Mouse (Mus musculus) liver, embryonic 11.5 days (tissue): Measurements from ENCODE around the gene Prkrip1. TPM values are rescaled to one million over a fixed set of nuclear protein-coding genes. Genes with fewer than 3 reads are reported as not detected.

ENCODE experiments used
- ATAC-seq: fragments of 200-750 bp; cut with Nextera tagmentation; replicated peaks from 2 replicates; pipeline ENCODE4 v1.8.0; 2017; ENCODE audit warnings: moderate number of reproducible peaks, mild to moderate bottlenecking, moderate TSS enrichment, moderate library complexity; ENCODE audit not compliant: low FRiP score
- DNase-seq: peaks from one replicate; pipeline ENCODE4 v3.0.0-alpha.2; 2017; ENCODE audit warnings: low spot score
- H3K27ac ChIP-seq: fragments of 300-500 bp; sonication (generic); 2 replicates; pipeline ENCODE4 v1.5.1; 2014; ENCODE audit warnings: mild to moderate bottlenecking, low read depth, low read length, control low read depth
- H3K27me3 ChIP-seq: fragments of 300-500 bp; sonication (generic); replicated peaks from 2 replicates; pipeline ENCODE4 v1.6.1; 2014; ENCODE audit warnings: low read length, mixed read lengths; ENCODE audit not compliant: control insufficient read depth, insufficient read depth
- H3K36me3 ChIP-seq: fragments of 300-500 bp; sonication (generic); 2 replicates; pipeline ENCODE4 v1.6.1; 2014; ENCODE audit warnings: mild to moderate bottlenecking, low read length, moderate library complexity, mixed read lengths; ENCODE audit not compliant: control insufficient read depth, insufficient read depth
- H3K4me1 ChIP-seq: fragments of 300-500 bp; sonication (generic); replicated peaks from 2 replicates; pipeline ENCODE4 v1.6.1; 2014; ENCODE audit warnings: low read length, mixed read lengths; ENCODE audit not compliant: control insufficient read depth, insufficient read depth
- H3K4me2 ChIP-seq: fragments of 300-500 bp; sonication (generic); 2 replicates; pipeline ENCODE4 v1.6.1; 2014; ENCODE audit warnings: mild to moderate bottlenecking, control low read depth, moderate library complexity
- H3K4me3 ChIP-seq: fragments of 300-500 bp; sonication (generic); 2 replicates; pipeline ENCODE4 v1.5.1; 2014; ENCODE audit warnings: low read depth, low read length, control low read depth
- H3K9ac ChIP-seq: fragments of 300-500 bp; sonication (generic); 2 replicates; pipeline ENCODE4 v1.6.1; 2014; ENCODE audit warnings: low read depth, low read length, control low read depth
- H3K9me3 ChIP-seq: fragments of 300-500 bp; sonication (generic); 2 replicates; pipeline ENCODE4 v1.6.1; 2016; ENCODE audit warnings: low read length, inconsistent platforms, mixed read lengths; ENCODE audit not compliant: control insufficient read depth
- WGBS: fragments of 180-500 bp; shearing (Covaris S2); extraction: QIAGEN DNeasy Blood & Tissue Kit; methylation state at CpG from one replicate; pipeline ENCODE4 v1.1.7; 2014; 5-methylcytosine and 5-hydroxymethylcytosine counted together
- polyA plus RNA-seq: library from polyadenylated mRNA; unstranded; fragments of >200 nt; fragmentation: Nextera tagmentation; extraction: Ambion mirVana; gene quantifications from 2 replicates; pipeline ENCODE4 v1.2.1, GENCODE M21; 2014

Gene Prkrip1
- polyA plus RNA-seq, 1 experiment from 2014 or later: 65.5 TPM

DNA sequence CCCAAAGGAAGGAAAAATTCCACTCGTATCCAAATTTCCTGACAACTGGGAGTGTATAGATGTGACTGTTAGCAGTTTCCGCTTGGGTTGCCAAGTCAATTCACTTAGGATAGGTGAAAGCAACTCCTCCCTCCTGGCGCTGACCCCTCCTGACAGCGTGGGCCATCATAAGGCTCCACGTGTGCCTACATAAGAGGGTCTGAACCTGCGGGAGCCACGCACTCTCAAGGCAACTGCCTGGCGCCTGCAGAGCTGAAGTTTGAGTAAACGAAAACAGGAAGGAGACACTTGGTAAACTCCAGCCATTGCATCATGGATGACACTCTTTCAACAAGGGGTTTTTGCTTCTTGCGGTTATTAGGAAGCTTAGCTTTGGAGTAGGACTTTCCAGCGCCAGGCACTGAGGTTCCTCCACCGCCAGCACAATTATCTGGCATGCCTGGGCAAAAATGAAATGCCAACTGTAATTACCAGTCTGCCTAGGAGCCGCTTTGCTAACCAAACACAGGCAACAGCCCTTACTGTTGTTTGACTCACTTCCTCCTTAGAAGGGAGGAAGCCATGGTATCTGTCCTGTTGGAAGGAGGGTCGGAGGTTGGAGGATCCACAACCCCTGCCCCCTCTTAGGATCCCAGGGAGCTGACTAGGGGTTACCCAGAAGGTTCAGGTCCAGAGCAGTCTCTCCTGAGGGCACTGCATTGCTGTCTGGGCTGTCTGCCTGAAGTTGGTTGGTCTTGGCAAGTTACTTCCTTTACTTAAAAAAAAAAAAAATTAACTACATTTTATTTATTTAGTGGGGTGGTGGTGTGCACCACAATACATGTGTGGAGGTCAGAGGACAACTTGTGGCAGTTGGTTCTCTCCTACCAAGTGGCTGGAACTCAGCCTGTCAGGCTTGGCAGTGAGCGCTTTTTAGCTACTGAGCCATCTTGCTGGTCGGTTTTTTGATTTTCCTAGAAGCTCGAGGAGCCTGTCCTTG lies 27.1 kb downstream of the Prkrip1 start:
- peaks cover 4% of the 10 kb centered on the region; the same call in 1 of the 2 replicates for H3K36me3 ChIP-seq
- peak overlapping the region; percentile 71 for H3K4me3 ChIP-seq
- no peak; the same call in 1 of the 2 replicates for ATAC-seq
- 21% methylated on average over 17 of the region's 17 CpGs for WGBS
- no peaks in the 10 kb centered on the region for H3K9me3 ChIP-seq
- peak; percentile 56 for DNase-seq
- no peaks in the 10 kb centered on the region for H3K27me3 ChIP-seq
- peak overlapping the region; percentile 98 for H3K4me2 ChIP-seq
- peak overlapping the region; percentile 56 for H3K27ac ChIP-seq
- H3K9ac ChIP-seq: peak overlapping the region; percentile 76
- peaks cover 11% of the 10 kb centered on the region for H3K4me1 ChIP-seq

GRCm38 (mm10) chr5:136170512-136171362 lies 28.0 kb downstream of the Prkrip1 start, which contains the start of gene Orai2:
TSS of gene Orai2 (minus strand) at chr5:136170713.
- Histone ChIP-seq H3K9me3 (no peaks in the 10 kb centered on the region), H3K4me2 (peak within 1 kb of the TSS; percentile 98), H3K4me1 (peaks cover 11% of the 10 kb centered on the region), H3K4me3 (peak within 1 kb of the TSS; percentile 71), H3K36me3 (peaks cover 4% of the 10 kb centered on the region; the same call in 1 of the 2 replicates), H3K27ac (peak within 1 kb of the TSS; percentile 74), H3K27me3 (no peaks in the 10 kb centered on the region), H3K9ac (peak within 1 kb of the TSS; percentile 76)
- DNase-seq: peak; percentile 82
- ATAC-seq: peak; percentile 85
- 4% methylated on average over 48 of the region's 49 CpGs for WGBS

- Histone ChIP-seq H3K9ac (peak overlapping the region; percentile 76), H3K4me1 (peaks cover 11% of the 10 kb centered on the region), H3K27me3 (no peaks in the 10 kb centered on the region), H3K27ac (peak overlapping the region; percentile 29; the same call in 1 of the 2 replicates), H3K36me3 (peaks cover 4% of the 10 kb centered on the region; the same call in 1 of the 2 replicates), H3K4me3 (peak overlapping the region; percentile 71), H3K4me2 (peak overlapping the region; percentile 98), H3K9me3 (no peaks in the 10 kb centered on the region)
- WGBS: 10% methylated on average over 15 of the region's 15 CpGs
- ATAC-seq: peak; percentile 46
- peak; percentile 62 for DNase-seq
Measured at GRCm38 (mm10) chr5:136169626-136170511, 28.9 kb downstream of the Prkrip1 start.

- 93% methylated on average over 3 of the region's 3 CpGs for WGBS
- peaks cover 4% of the 10 kb centered on the region; the same call in 1 of the 2 replicates for H3K36me3 ChIP-seq
Measured at GRCm38 (mm10) chr5:136168071-136168470, 30.7 kb downstream of the Prkrip1 start.

DNA sequence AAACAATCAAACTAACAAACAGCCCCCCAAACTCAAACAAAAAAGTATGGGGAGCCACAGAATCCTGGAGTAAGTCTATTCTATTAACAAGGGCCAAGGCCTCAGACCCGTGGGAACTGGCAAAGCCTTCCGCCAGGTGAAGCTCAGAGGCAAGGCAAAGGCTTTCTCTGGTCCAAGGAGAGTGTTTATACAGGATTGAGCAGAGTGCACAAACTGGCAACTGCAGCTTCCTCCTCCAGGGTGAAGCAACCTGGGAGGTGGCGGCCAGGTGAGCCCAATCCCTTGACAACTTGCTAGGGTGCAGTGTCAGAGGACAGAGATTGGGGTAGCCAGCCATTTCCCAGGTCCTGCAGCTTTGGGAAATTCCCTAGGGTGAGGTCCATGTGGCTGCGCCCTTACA lies 31.5 kb downstream of the Prkrip1 start:
- no peaks in the 10 kb centered on the region for H3K27me3 ChIP-seq
- no peak overlapping the region for H3K9ac ChIP-seq
- DNase-seq (no peak), ATAC-seq (no peak)
- no peak overlapping the region for H3K4me3 ChIP-seq
- H3K9me3 ChIP-seq: no peaks in the 10 kb centered on the region
- no peak overlapping the region for H3K27ac ChIP-seq
- peaks cover 4% of the 10 kb centered on the region; the same call in 1 of the 2 replicates for H3K36me3 ChIP-seq
- WGBS: 81% methylated on average over 4 of the region's 4 CpGs
- peaks cover 10% of the 10 kb centered on the region for H3K4me1 ChIP-seq
- no peak overlapping the region for H3K4me2 ChIP-seq

More at GRCm38 (mm10) chr5:136168071-136168470, 30.7 kb downstream of the Prkrip1 start:
- Histone ChIP-seq H3K4me2 (no peak overlapping the region), H3K9ac (no peak overlapping the region), H3K27ac (no peak overlapping the region), H3K9me3 (no peaks in the 10 kb centered on the region), H3K27me3 (no peaks in the 10 kb centered on the region), H3K4me1 (peaks cover 11% of the 10 kb centered on the region), H3K4me3 (no peak overlapping the region)
- no peak for ATAC-seq
- no peak for DNase-seq

GRCm38 (mm10) chr5:136165246-136165645 lies 33.5 kb downstream of the Prkrip1 start:
- H3K27me3 ChIP-seq: no peaks in the 10 kb centered on the region
- WGBS: 82% methylated on average over 8 of the region's 8 CpGs
- no peak overlapping the region for H3K4me2 ChIP-seq
- no peak overlapping the region for H3K4me3 ChIP-seq
- H3K4me1 ChIP-seq: 0 out of 2 replicates have a peak, but pooled peaks cover 3% of the 10 kb centered on the region
- H3K27ac ChIP-seq: no peak overlapping the region
- no peak for ATAC-seq
- no peak overlapping the region for H3K9ac ChIP-seq
- peaks cover 4% of the 10 kb centered on the region; the same call in 1 of the 2 replicates for H3K36me3 ChIP-seq
- H3K9me3 ChIP-seq: no peaks in the 10 kb centered on the region
- DNase-seq: no peak

- Histone ChIP-seq H3K4me1 (no peaks in the 10 kb centered on the region), H3K4me3 (no peak overlapping the region), H3K9ac (no peak overlapping the region), H3K36me3 (peaks cover 4% of the 10 kb centered on the region; the same call in 1 of the 2 replicates), H3K27me3 (no peaks in the 10 kb centered on the region), H3K27ac (no peak overlapping the region), H3K9me3 (no peaks in the 10 kb centered on the region), H3K4me2 (no peak overlapping the region)
- ATAC-seq: no peak
- WGBS: 86% methylated on average over 11 of the region's 11 CpGs
- DNase-seq: no peak
Measured at GRCm38 (mm10) chr5:136163807-136164474, 34.8 kb downstream of the Prkrip1 start.
